Mouse (Mus musculus) kidney, embryonic 14.5 days (tissue): ENCODE results near the gene Naip2. TPM values are rescaled to one million over a fixed set of nuclear protein-coding genes. Genes with fewer than 3 reads are reported as not detected.
"Not testable (repeated sequence)": the region's sequence is repeated elsewhere in the genome, so short reads cannot be mapped to it uniquely, and the experiment has no call there.

Source experiments
- ATAC-seq: fragments of 200-750 bp; cut with Nextera tagmentation; 2 replicates; pipeline ENCODE4 v1.8.0; 2017; ENCODE audit warnings: moderate number of reproducible peaks, mild to moderate bottlenecking, moderate TSS enrichment, moderate library complexity; ENCODE audit not compliant: low FRiP score, low TSS enrichment
- H3K27ac ChIP-seq: fragments of 300-500 bp; sonication (generic); 2 replicates; pipeline ENCODE4 v1.5.1; 2014; ENCODE audit warnings: low read depth, mild to moderate bottlenecking, low read length, moderate library complexity, mixed read lengths
- H3K27me3 ChIP-seq: fragments of 300-500 bp; sonication (generic); 2 replicates; pipeline ENCODE4 v1.6.1; 2014; ENCODE audit warnings: mild to moderate bottlenecking, low read length; ENCODE audit not compliant: control insufficient read depth, insufficient read depth
- H3K36me3 ChIP-seq: fragments of 300-500 bp; sonication (generic); 2 replicates; pipeline ENCODE4 v1.6.1; 2014; ENCODE audit warnings: low read length, mixed read lengths; ENCODE audit not compliant: control insufficient read depth, insufficient read depth
- H3K4me1 ChIP-seq: fragments of 300-500 bp; sonication (generic); 2 replicates; pipeline ENCODE4 v1.6.1; 2014; ENCODE audit warnings: low read length, mixed read lengths; ENCODE audit not compliant: control insufficient read depth, insufficient read depth
- H3K4me2 ChIP-seq: fragments of 300-500 bp; sonication (generic); replicated peaks from 2 replicates; pipeline ENCODE4 v1.6.1; 2014; ENCODE audit warnings: low read depth, mild to moderate bottlenecking, low read length
- H3K4me3 ChIP-seq: fragments of 300-500 bp; sonication (generic); 2 replicates; pipeline ENCODE4 v1.5.1; 2014; ENCODE audit warnings: mild to moderate bottlenecking, low read length
- H3K9ac ChIP-seq: fragments of 300-500 bp; sonication (generic); 2 replicates; pipeline ENCODE4 v1.6.1; 2014; ENCODE audit warnings: low read depth, mild to moderate bottlenecking, low read length, moderate library complexity
- H3K9me3 ChIP-seq: fragments of 300-500 bp; sonication (generic); 2 replicates; pipeline ENCODE4 v1.6.1; 2016; ENCODE audit warnings: low read length; ENCODE audit not compliant: control insufficient read depth
- WGBS: fragments of 180-500 bp; shearing (Covaris S2); extraction: QIAGEN DNeasy Blood & Tissue Kit; methylation state at CpG from one replicate; pipeline ENCODE4 v1.1.7; 2014; 5-methylcytosine and 5-hydroxymethylcytosine counted together
- polyA plus RNA-seq: library from polyadenylated mRNA; unstranded; fragments of >200 nt; fragmentation: Nextera tagmentation; extraction: Ambion mirVana; gene quantifications from 2 replicates; pipeline ENCODE4 v1.2.1, GENCODE M21; 2014

Naip2 gene
- polyA plus RNA-seq, 1 experiment from 2014 or later, result 0.31 TPM

- not testable (repeated sequence) for H3K36me3 ChIP-seq, H3K27ac ChIP-seq, H3K4me3 ChIP-seq, H3K9ac ChIP-seq, ATAC-seq, H3K9me3 ChIP-seq, H3K27me3 ChIP-seq, H3K4me1 ChIP-seq, H3K4me2 ChIP-seq
These were observed 18.8 kb downstream of the Naip2 start for GRCm38 (mm10) chr13:100183111-100183510.

- H3K27me3 ChIP-seq, H3K9ac ChIP-seq, H3K4me1 ChIP-seq, ATAC-seq, H3K4me2 ChIP-seq, H3K9me3 ChIP-seq, H3K36me3 ChIP-seq, H3K4me3 ChIP-seq, H3K27ac ChIP-seq: not testable (repeated sequence)
- 63% methylated on average over 3 of the region's 5 CpGs for WGBS
These were observed 27.5 kb downstream of the Naip2 start for GRCm38 (mm10) chr13:100174360-100174759.

GRCm38 (mm10) chr13:100166378-100166777, 35.5 kb downstream of the Naip2 start:
- not testable (repeated sequence) for H3K9me3 ChIP-seq, H3K9ac ChIP-seq, ATAC-seq, H3K4me3 ChIP-seq, H3K36me3 ChIP-seq, H3K4me1 ChIP-seq, H3K4me2 ChIP-seq, H3K27ac ChIP-seq, H3K27me3 ChIP-seq
- 30% methylated on average over 2 of the region's 2 CpGs for WGBS

GRCm38 (mm10) chr13:100162467-100162866, 39.4 kb downstream of the Naip2 start:
- not testable (repeated sequence) for H3K27me3 ChIP-seq, H3K9me3 ChIP-seq, ATAC-seq

GRCm38 (mm10) chr13:100161171-100161870, 40.6 kb downstream of the Naip2 start:
- not testable (repeated sequence) for H3K27me3 ChIP-seq, H3K36me3 ChIP-seq, H3K4me2 ChIP-seq, H3K9me3 ChIP-seq, ATAC-seq, H3K9ac ChIP-seq, H3K27ac ChIP-seq, H3K4me3 ChIP-seq, H3K4me1 ChIP-seq
- 86% methylated on average over 11 of the region's 11 CpGs for WGBS

More at GRCm38 (mm10) chr13:100162467-100162866, 39.4 kb downstream of the Naip2 start:
- H3K27ac ChIP-seq, H3K4me2 ChIP-seq, H3K4me3 ChIP-seq, H3K36me3 ChIP-seq, H3K9ac ChIP-seq, H3K4me1 ChIP-seq: not testable (repeated sequence)

GRCm38 (mm10) chr13:100156624-100157023, 45.3 kb downstream of the Naip2 start:
- no peak for ATAC-seq
- H3K9ac ChIP-seq, result no peak overlapping the region
- no peaks in the 10 kb centered on the region for H3K4me1 ChIP-seq
- no peaks in the 10 kb centered on the region for H3K27me3 ChIP-seq
- H3K36me3 ChIP-seq, result no peaks in the 10 kb centered on the region
- no peak overlapping the region for H3K4me2 ChIP-seq
- no peak overlapping the region for H3K27ac ChIP-seq
- no peaks in the 10 kb centered on the region for H3K9me3 ChIP-seq
- 91% methylated on average over 3 of the region's 3 CpGs for WGBS
- H3K4me3 ChIP-seq, result no peak overlapping the region

- Histone ChIP-seq H3K4me3 (no peak overlapping the region), H3K4me2 (no peak overlapping the region), H3K9me3 (no peaks in the 10 kb centered on the region), H3K27me3 (no peaks in the 10 kb centered on the region), H3K27ac (no peak overlapping the region), H3K4me1 (no peaks in the 10 kb centered on the region), H3K9ac (no peak overlapping the region), H3K36me3 (no peaks in the 10 kb centered on the region)
- 53% methylated on average over 1 of the region's 1 CpGs for WGBS
- no peak for ATAC-seq
These were observed 49.2 kb downstream of the Naip2 start for GRCm38 (mm10) chr13:100152659-100153058.

- Histone ChIP-seq H3K4me3 (no peak overlapping the region), H3K9ac (no peak overlapping the region), H3K9me3 (no peaks in the 10 kb centered on the region), H3K36me3 (peaks cover 20% of the 10 kb centered on the region), H3K4me2 (no peak overlapping the region), H3K27ac (no peak overlapping the region), H3K4me1 (no peaks in the 10 kb centered on the region), H3K27me3 (no peaks in the 10 kb centered on the region)
- ATAC-seq, result no peak
- WGBS, result 81% methylated on average over 8 of the region's 8 CpGs
These were observed 60.1 kb downstream of the Naip2 start for GRCm38 (mm10) chr13:100141646-100142314.

GRCm38 (mm10) chr13:100125258-100125643, 76.6 kb downstream of the Naip2 start:
- 2% methylated on average over 10 of the region's 10 CpGs for whole genome bisulfite sequencing
- H3K4me3 ChIP-seq, result peak overlapping the region; percentile 99
- peaks cover 27% of the 10 kb centered on the region for H3K36me3 ChIP-seq
- no peak overlapping the region for H3K27ac ChIP-seq
- H3K4me2 ChIP-seq, result peak overlapping the region; percentile 94
- peaks cover 9% of the 10 kb centered on the region for H3K4me1 ChIP-seq
- H3K9ac ChIP-seq, result peak overlapping the region; percentile 93
- H3K9me3 ChIP-seq, result no peaks in the 10 kb centered on the region
- no peaks in the 10 kb centered on the region for H3K27me3 ChIP-seq
- ATAC-seq, result 0 out of 2 replicates have a peak, but pooled peaks have one; percentile 41
